Mouse (Mus musculus) kidney, adult 9 months (tissue): ENCODE results near the gene Phf21a.

Experiments
- DNase-seq: peaks from one replicate; pipeline ENCODE4 v3.0.0; 2022

Phf21a gene

GRCm38 (mm10) chr2:92240299-92240698, 147.4 kb downstream of the Phf21a start:
- no peak for DNase-seq

- no peak for DNase-seq
These were observed 147.9 kb downstream of the Phf21a start for GRCm38 (mm10) chr2:92240816-92241215.

GRCm38 (mm10) chr2:92241317-92241716, 148.4 kb downstream of the Phf21a start:
- DNase-seq = no peak

GRCm38 (mm10) chr2:92246112-92246511, 153.2 kb downstream of the Phf21a start:
- DNase-seq = no peak

- no peak for DNase-seq
These were observed 154.8 kb downstream of the Phf21a start for GRCm38 (mm10) chr2:92247711-92248110.

- DNase-seq = no peak
These were observed 157.6 kb downstream of the Phf21a start for GRCm38 (mm10) chr2:92250472-92250871.

- no peak for DNase-seq
These were observed 160.9 kb downstream of the Phf21a start for GRCm38 (mm10) chr2:92253777-92254176.

GRCm38 (mm10) chr2:92256141-92256540, 163.2 kb downstream of the Phf21a start:
- DNase-seq = no peak

GRCm38 (mm10) chr2:92257372-92257956, 164.5 kb downstream of the Phf21a start:
- no peak for DNase-seq

GRCm38 (mm10) chr2:92259924-92260323, 167.0 kb downstream of the Phf21a start:
- no peak for DNase-seq

GRCm38 (mm10) chr2:92266100-92266617, 173.2 kb downstream of the Phf21a start:
- DNase-seq = no peak

GRCm38 (mm10) chr2:92269227-92269626, 176.3 kb downstream of the Phf21a start:
- no peak for DNase-seq

GRCm38 (mm10) chr2:92272510-92272909, 179.6 kb downstream of the Phf21a start:
- DNase-seq = no peak

- DNase-seq = no peak
These were observed 180.3 kb downstream of the Phf21a start for GRCm38 (mm10) chr2:92273101-92273801.

GRCm38 (mm10) chr2:92273802-92274183, 180.9 kb downstream of the Phf21a start:
- no peak for DNase-seq

- no peak for DNase-seq
These were observed 184.9 kb downstream of the Phf21a start for GRCm38 (mm10) chr2:92277787-92278186.

GRCm38 (mm10) chr2:92278663-92279062, 185.7 kb downstream of the Phf21a start:
- DNase-seq = no peak

GRCm38 (mm10) chr2:92279398-92279797, 186.5 kb downstream of the Phf21a start:
- no peak for DNase-seq

GRCm38 (mm10) chr2:92285597-92285996, 192.7 kb downstream of the Phf21a start:
- DNase-seq = peak; percentile 9

- DNase-seq = no peak
These were observed 196.4 kb downstream of the Phf21a start for GRCm38 (mm10) chr2:92289335-92289734.

GRCm38 (mm10) chr2:92291526-92291925, 198.6 kb downstream of the Phf21a start:
- no peak for DNase-seq

- peak; percentile 87 for DNase-seq
These were observed 203.5 kb downstream of the Phf21a start for GRCm38 (mm10) chr2:92296402-92296801.

- no peak for DNase-seq
These were observed 207.0 kb downstream of the Phf21a start for GRCm38 (mm10) chr2:92299896-92300295.

- no peak for DNase-seq
These were observed 209.1 kb downstream of the Phf21a start for GRCm38 (mm10) chr2:92301849-92302607.
